Mouse (Mus musculus) adrenal gland, adult 18-20 months (tissue): ENCODE results near the gene Esrrg. TPM values are rescaled to one million over a fixed set of nuclear protein-coding genes. Genes with fewer than 3 reads are reported as not detected.

ENCODE experiments used
- DNase-seq, 2 experiments: peaks; one replicate each; pipeline ENCODE4 v3.0.0; 2021 to 2022; ENCODE audit warnings: low spot score in 2 of 2
- total RNA-seq, 2 experiments: library from RNA; stranded (reverse); gene quantifications; 1 replicate in 1 of 2; 2 replicates in 1 of 2; pipeline ENCODE4 v1.2.3; 2021

Gene Esrrg
- total RNA-seq, 2 experiments from 2014 or later = 13.2 to 13.4 TPM

DNA sequence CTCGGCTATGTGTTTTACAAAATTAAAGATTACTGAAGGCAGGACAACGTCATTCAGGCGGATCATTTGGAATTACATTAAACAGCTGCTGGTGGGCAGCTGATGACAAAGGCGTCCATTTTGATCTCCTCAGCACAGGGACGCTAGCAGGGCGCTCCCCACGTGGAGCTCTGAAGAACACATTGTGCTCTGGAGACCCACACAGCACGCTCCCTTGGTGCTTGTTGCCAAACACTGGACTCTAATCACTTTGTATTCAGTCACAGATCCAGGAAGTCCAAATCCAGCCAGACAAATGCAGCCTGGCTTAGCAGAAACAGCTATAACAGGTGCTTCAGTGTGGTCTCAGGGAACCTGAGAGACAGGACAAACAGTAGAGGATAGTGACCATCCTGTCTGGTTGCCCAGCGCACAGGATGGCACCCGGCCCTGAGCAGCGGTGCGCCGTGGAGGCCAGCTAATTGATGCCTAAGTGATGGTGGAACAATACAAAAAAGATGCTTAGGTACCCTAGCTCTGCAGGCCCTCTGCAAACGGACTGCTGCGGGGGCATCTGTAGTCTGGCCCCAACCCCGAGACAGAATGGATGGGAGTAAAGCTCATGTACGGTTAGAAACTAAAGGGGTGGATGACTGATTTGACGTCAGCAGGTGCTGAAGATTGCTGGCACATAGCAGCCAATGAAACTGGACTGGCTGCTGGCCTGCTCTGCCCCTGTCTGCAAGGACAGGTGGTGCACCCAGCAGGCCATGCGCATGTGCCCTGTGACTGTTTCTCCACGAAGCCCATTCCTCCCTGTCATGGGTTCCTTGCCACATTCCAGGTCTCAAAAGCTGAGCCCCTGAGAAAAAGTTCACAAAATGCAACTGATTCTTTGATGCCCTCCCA lies 367.1 kb downstream of the Esrrg start:
- no peak for DNase-seq

DNA sequence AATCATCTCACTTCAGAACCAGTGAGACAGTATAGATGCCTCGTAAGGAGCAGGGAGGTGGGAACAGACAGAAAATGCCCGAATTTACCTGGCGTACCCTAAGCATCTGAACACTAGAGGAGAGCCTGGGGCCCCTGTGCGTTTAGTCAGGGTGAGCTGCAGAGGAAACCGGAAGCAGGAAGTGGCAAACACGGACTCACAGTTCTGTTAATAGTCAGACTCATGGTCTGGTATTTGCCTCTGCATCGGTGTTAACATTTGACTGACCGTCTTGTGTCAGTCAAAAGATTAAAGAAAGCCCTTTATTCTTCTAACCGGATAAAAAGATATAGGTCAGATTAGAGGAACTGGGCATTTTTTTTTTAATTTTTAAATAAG lies 367.8 kb downstream of the Esrrg start:
- DNase-seq = no peak

DNA sequence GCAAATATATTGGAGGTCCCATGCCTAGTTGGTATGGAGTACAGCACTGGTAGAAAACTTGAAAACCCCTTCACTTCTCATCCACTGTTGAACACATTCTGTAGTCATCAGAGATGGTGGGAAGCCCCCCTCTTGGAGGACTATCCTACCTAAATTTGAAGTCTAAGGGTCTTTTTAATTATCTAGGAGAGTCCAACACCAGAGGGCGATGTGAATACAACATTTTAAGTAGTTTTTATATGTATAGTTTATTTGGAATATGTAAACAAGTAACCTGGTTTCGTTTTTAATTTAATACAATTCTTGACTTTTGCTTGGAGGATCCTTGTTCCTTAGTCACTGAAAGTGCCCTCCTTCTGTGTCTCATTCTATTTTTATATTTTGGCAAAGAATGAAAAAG lies 372.4 kb downstream of the Esrrg start:
- DNase-seq = no peak

DNA sequence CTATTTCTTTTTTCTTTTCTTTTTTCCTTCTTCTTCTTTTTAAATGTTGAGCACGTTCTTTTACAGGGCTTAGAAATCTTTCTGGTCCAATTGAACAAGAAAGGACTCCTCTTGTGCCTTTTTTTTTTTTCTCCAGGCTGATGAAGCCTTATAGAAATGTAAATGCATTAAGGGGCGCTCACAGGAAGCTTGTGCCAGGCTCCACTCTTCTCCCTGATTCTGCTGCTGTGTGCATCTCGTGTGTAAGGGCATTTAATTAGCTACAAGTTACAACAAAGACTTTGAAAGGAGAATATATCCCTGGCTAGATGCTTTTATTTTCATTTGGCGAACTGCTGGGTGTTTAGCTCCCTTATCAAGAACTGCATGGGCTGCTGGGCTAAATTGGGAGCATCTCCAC lies 374.6 kb downstream of the Esrrg start:
- no peak for DNase-seq

DNA sequence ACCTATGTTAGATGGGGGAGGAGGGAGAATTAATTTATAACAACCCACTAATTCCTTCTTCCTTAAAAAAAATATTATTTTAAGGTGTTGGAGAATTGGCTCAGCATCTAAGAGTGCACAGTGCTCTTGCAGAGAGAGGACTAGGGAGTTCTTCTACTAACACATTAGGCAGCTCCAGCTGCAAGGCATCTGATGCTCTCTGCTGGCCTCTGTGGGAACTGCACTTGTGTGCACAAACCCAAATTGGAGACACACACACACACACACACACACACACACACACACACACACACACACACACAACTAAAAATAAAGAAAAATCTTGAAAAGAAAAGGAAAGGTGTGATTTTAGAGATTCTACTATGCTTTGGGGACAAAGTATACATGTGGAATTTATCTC lies 381.6 kb downstream of the Esrrg start:
- DNase-seq = no peak

DNA sequence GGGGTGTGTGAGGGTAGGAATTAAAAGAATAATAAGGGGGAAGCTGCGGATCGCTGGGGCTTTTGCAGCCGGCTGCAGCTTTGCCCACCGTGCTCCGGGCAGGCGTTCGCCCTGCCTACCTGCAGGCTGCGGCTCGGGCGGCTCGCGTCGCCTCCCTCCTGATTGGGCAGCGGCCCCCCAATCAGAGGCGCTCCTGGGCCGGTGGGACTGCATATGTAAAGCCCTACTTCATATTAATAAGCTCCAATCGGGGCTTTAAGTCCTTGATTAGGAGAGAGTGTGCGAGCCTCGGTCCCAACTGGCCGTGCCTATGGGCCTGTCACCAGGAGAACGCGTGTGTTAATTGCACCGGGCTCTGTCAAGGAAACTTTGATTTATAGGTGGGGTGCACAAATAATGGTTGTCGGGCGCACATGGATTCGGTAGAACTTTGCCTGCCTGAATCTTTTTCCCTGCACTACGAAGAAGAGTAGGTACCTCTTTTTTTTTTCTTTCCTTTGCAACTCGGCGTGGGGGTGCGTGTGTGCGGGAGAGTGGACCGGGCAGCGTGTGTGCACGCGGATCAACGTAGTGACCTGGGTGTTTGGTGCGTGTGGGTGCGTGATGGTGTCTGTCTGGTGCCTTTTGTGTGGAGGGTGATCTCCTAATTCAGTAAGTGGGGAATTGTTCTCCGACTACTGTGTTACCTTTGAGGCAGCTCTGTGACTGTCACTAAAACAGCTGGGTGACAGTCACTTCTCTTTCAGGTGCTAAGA lies 389.2 kb downstream of the Esrrg start:
- DNase-seq = peak; percentile 54 to 63

DNA sequence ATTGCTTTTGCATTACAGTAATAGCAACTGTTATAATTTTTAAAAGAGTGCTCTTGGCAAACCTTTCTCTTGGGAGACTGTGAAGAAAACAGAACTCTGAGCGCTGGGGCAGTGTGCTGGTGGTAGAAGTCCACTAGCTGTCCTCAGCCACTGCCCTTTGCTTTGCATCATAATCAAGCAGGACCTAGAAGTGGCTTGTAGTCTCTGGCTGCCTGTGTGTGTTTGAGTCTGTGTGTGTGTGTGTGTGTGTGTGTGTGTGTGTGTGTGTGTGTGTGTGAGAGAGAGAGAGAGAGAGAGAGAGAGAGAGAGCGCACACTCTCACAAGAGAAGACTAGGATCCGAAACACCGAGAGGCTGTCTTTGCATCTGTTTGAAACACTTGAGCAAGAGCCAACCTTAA lies 390.5 kb downstream of the Esrrg start:
- DNase-seq = no peak

DNA sequence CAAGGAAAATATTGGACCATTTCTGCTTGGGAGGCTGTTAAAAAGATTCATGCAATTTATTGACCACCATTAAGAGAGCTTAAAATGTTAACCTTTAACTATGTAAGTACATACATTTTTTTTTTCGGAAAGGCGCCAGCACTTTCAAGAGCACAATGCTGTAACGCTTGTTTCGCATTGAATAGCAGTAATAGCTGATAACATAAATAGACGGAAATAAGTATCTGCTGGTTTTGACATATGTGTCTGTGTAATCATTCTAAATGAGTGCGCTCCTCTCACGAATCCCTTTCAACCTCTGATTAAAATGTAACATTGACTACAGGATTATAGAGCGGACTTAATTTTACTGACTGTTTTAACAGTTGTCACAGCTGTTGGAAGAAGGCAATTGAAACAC lies 391.6 kb downstream of the Esrrg start:
- no peak for DNase-seq

DNA sequence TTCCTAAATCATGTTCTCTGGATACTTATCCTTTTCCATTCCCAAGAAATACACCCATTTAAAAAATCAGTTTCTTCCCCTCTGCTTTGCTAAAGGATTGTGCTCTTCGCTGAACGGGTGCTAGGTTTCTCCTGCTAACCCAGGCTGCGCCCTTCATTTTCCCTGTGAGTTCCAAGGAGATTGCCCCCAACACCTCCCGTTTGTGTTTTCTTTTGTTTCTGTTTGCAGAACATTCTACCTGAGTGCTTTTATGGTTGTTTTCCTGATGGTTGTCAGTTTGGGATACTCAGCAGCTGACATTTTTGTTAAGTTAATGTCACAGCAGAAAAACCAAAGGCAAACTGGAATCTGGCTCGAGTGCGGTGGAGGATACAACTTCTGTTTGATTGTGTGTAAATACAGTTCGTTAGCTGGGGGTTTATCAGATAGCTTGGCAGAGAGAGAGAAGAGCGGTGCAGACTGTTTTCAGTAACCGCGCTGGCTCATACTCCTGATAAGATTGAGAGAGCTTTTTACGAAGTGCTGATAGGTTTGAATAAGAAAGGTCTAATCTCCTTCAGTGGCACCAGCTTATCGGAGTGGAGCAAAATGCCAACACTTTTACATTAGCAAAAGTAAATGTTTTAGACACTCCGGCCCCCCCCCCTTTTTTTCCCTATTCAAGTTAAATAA lies 398.4 kb downstream of the Esrrg start:
- DNase-seq = no peak

DNA sequence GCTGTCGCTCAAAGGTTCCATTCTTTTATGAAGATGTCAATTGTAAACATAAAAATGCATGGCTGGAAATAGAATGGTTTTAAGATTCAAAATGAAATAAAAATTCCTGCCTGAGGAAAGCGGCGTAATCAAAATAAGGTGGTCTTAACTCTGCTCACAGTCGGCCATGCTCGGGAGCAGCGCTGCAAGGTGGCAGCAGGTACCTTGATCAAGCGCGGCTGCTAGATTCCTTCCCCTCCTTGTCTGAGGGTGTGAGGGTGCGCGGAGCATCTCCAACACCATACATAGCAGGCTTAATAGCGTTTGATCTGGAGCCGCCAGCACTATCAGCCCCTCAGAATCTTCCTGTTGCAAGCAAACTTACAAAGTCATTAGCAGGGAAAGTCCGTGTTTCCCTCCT lies 399.9 kb downstream of the Esrrg start:
- DNase-seq = no peak

DNA sequence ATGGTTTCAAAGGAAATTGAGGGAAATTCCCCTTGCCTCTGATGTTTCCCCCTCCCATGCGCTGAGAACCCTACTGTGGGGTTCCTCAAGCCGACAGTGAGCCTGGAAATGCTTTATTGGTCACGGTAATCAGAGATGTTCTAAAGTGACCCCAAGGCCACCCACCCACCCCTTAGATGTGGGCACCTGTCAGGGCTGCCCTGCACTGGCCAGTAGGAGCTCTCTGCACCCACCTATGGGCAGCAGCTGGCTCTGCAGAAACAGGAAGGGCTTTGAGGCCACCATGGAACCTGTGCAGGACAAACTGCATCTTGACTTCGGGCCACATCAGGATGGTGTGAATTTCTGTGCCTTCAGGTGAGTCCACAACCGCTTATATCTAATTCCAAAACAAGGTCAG lies 401.3 kb downstream of the Esrrg start:
- DNase-seq = no peak

DNA sequence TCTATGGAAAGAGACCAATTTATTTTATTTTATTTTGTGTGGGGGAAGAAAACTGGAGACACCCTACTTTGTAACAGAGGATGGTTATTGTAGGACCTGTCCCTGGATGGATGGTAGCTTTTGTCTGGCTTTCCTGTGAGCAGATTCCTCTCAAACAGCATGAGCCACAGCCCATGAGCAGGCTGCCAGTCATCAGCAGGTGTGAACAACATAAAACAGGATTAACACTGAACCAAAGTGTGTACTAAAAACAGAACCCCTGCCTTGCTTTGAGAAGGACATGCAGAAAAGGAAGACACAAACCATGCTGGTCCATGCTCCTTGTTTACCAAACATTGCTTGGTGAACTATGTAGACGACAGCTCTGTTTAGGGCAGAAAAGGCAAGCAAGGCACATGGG lies 402.3 kb downstream of the Esrrg start:
- no peak for DNase-seq

DNA sequence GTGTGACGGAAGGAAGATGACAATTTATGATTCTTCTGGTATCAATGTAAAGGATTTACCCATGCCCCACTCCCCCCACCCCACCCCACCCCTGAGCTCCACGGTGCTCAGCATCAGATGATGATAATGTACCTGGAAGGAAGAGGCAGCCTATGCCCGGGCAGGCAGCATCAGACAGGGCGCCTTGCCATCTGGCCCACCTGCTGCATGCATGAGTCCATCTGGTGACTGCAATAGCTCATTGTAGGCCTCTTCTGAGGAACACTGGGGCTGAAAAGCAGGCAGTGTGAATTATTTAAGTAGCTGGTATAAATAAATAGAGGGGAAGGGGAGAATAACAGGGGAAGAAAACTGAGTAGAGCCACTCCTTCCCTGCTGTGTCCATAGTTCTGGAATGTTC lies 405.8 kb downstream of the Esrrg start:
- DNase-seq = no peak

DNA sequence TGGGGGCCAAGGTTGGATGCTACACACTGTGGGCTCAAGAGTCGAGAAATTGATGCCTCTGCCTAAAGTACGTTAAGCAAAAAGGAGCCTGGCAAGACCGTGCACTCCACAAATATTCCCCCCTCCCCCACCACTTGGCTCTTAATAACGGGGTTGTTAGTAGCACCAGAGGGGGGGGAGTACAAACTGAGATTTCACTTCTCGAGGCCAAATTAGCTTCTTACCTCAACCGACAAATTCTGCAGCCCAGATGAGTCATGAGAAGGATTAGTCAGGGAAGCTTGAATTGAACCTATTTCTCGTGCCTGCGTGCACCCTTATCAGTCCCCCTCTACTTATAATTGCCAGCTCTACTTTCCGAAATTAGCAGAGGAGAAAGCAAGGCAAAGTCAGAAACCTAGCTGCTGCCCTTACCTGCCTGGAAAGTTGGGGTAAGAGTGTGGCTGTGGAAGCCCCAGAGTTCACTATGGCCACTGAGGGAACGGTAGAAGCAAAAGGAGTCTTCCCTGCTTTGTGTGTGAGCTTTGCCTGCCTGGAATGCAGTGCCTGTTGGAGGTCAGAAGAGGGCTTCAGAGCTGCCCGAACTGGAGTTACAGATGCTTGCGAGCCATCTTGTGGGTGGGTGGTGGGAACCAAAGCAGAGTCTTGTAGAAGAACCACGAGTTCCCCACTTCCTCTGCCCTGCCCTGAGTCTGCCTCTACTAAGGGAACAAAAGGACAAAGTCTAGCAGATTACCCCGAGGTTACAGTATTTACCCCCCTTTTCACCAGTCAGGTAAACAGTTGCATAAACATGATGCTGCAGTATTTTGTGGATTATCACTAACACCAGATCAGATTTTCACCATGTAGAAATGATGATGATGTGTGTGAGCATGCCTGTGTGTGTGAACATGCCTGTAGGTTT lies 409.6 kb downstream of the Esrrg start:
- DNase-seq = no peak

DNA sequence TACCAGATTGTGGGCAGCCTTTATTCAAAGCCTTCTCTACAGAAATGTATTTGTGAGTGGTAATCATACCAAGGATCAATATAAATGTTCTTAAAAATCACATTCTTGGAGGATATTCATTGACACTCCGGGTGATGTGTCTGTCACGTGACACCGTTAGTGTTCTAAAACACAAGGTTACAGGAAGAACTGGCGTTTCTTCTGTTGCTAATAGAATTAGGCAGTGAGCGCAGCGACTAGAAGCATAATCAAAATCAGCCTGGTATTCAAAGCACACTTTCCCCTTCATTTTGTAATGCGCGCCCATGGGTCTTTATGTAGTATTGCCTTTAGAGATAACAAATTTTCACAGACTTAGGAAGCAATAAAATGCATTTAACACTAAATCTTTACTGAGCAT lies 420.6 kb downstream of the Esrrg start:
- no peak for DNase-seq

DNA sequence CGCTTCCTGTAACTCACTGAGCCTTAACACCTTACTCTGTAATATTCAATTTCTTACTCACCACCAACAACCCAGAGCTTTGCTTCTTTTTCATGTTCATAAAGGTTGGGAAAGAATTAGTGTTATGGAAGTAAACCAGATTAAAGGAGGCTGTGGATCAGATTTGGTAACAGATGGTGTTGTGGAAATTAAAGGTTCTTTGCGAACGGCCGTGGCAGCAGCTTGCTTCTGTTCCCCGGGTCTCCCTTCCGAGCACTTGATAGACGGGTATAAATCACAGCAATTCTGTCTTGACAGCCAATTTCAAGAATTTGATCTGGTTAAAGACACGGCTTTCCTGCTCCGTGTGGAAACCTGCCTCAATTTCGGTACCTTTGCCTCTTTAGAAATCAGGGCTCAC lies 421.5 kb downstream of the Esrrg start:
- DNase-seq = no peak

DNA sequence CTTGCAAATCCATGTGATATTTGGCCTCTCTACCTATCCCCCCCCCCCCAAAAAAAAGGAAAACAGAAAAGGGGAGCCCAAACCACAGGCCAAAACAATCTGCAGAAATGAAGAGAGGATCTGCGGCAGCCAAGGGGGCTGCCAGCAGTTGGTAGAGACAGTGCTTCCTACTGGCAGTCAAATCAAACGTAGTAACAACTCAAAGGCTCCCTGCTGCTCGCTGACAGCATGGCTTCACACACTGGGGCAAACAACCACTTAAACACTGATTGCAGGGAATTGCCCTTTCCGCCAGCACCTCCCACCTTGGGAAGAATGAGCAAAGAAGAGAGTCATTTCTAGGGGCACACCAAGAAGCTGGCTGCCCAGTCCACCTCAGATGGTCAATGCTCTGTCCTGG lies 422.7 kb downstream of the Esrrg start:
- DNase-seq = no peak

DNA sequence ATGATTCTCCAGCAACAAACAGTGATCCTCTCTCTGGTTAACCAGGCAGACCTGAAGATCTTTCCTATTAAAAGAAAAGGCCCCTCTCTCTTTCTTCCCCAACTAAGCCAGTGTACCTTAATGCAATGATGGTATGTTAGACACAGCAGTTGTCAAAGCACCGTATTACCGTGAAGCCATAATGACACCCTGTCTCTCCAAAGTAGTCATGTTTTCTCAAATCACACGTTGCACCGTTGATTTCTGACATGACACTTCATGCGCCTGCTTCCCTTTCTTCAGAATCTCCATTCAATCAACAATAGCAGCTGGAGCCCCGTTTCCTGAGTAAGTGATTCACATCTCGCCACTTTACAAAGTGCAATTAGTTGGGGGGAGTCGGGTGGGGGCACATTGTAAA lies 427.4 kb downstream of the Esrrg start:
- DNase-seq = no peak

DNA sequence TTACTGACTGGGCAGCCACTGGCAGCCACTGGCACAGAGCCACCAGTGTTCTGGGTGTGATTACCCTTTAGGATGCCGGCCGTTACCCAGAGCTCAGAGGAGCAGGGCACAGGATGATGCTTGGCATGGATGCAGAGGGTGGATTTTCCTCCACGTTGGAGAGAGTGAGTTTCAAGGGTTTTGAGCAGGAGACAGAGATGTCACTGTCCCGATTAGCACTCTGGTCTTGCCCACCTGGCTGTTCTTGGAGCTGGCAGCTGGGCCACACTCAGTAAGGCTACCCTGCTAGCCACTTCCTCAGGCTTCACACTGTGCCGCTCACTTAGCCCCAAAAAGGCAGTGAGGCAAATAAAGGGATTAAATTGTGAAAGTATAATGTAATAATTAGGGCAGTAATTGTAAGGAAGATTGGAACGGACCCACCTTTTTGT lies 438.1 kb downstream of the Esrrg start:
- DNase-seq = no peak

DNA sequence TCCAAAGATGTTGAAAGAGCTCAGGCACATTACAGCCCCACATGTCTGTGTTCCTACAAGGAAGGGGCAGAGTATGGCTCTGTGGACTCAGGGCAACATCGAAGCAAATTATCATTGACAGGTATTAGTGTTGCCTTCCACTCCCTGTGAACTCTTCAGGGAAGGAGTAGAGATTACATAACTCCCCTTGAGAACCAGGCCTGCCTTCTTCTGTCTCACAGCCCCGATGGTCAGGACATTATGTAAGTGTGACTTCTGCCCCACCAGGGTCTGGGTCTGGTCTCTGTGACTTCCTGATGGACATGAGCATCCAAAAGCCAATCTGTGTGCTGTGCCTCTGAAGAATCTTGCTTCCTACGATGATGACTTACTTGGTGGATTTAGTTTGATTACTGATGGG lies 438.6 kb downstream of the Esrrg start:
- DNase-seq = no peak

DNA sequence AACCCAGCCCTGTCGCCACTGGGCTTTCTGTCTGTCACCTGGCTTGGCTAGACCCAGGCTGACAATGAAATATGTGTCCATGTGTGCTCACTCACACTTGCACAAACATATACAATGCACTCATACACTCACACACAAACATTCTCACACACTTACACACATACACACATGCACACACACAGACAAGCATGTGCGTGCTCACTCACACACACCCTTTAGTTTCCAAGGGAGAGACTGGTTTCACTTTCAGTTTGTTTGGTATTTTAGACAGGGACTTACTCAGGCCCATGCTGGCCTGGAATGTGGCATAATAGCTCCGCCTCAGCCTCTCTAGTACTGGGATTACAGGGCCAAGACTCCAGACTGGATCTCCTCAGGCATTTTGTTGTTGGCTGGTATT lies 447.3 kb downstream of the Esrrg start:
- DNase-seq = peak in 1 of 2 experiments; percentile 20
